Mouse (Mus musculus) thymus, adult 2 months (tissue): ENCODE results near the gene Pygo2. TPM values are rescaled to one million over a fixed set of nuclear protein-coding genes. Genes with fewer than 3 reads are reported as not detected.

ENCODE experiments used
- DNase-seq: peaks from one replicate; pipeline ENCODE4 v3.0.0; 2021
- H3K27ac ChIP-seq: fragments of 200-500 bp; 2 replicates; pipeline ENCODE4 v1.5.1; 2012; ENCODE audit warnings: low read length, control low read depth; ENCODE audit not compliant: control insufficient read depth, insufficient read depth
- H3K27me3 ChIP-seq: fragments of 200-500 bp; 2 replicates; pipeline ENCODE4 v1.6.1; 2012; ENCODE audit warnings: mild to moderate bottlenecking, low read length, moderate library complexity, mixed read lengths; ENCODE audit not compliant: control insufficient read depth, insufficient read depth
- H3K36me3 ChIP-seq: fragments of 200-500 bp; 2 replicates; pipeline ENCODE4 v1.6.1; 2012; ENCODE audit warnings: mild to moderate bottlenecking, low read length, moderate library complexity; ENCODE audit not compliant: control insufficient read depth, insufficient read depth
- H3K4me1 ChIP-seq: fragments of 200-500 bp; replicated peaks from 2 replicates; pipeline ENCODE4 v1.6.1; 2012; ENCODE audit warnings: low read length; ENCODE audit not compliant: control insufficient read depth, insufficient read depth
- H3K4me3 ChIP-seq: fragments of 200-500 bp; 2 replicates; pipeline ENCODE4 v1.5.1; 2012; ENCODE audit warnings: mild to moderate bottlenecking, low read length, control low read depth, moderate library complexity; ENCODE audit not compliant: control insufficient read depth, insufficient read depth
- CTCF ChIP-seq: fragments of 200-500 bp; IDR thresholded peaks from 2 replicates; pipeline ENCODE4 v1.5.1; 2012; ENCODE audit warnings: mild to moderate bottlenecking, control low read depth, low read length, moderate library complexity, borderline replicate concordance; ENCODE audit not compliant: control insufficient read depth, poor library complexity, insufficient read depth; ENCODE audit errors: extremely low read depth
- POLR2A ChIP-seq: fragments of 200-500 bp; IDR thresholded peaks from 2 replicates; pipeline ENCODE4 v1.6.1; 2012; ENCODE audit warnings: mild to moderate bottlenecking, low read length, control low read depth, moderate library complexity; ENCODE audit not compliant: control insufficient read depth, poor library complexity, insufficient read depth; ENCODE audit errors: extremely low read depth
- WGBS: fragments of 180-500 bp; shearing (Covaris S2); methylation state at CpG from one replicate; pipeline ENCODE4 v1.1.7; 2018; 5-methylcytosine and 5-hydroxymethylcytosine counted together
- polyA plus RNA-seq: library from polyadenylated mRNA; depleted of rRNA; stranded (reverse); fragments of >200 nt; gene quantifications from 2 replicates; pipeline ENCODE4 v1.2.3, GENCODE M21; 2012; rRNA removed

The Pygo2 gene
- polyA plus RNA-seq, 1 experiment, result 82.3 TPM

- no peak for TF ChIP-seq POLR2A
- TF ChIP-seq CTCF, result no peak
- Histone ChIP-seq H3K27me3 (no peaks in the 10 kb centered on the region), H3K36me3 (no peaks in the 10 kb centered on the region), H3K4me3 (no peak overlapping the region), H3K27ac (no peak overlapping the region), H3K4me1 (no peaks in the 10 kb centered on the region)
- DNase-seq, result no peak
- WGBS, result 32% methylated on average over 7 of the region's 7 CpGs
These were observed 42.3 kb downstream of the Pygo2 start for GRCm38 (mm10) chr3:89472280-89472679.

GRCm38 (mm10) chr3:89473838-89474237 lies 43.8 kb downstream of the Pygo2 start:
- 35% methylated on average over 6 of the region's 6 CpGs for WGBS
- Histone ChIP-seq H3K4me3 (no peak overlapping the region), H3K36me3 (no peaks in the 10 kb centered on the region), H3K27ac (no peak overlapping the region), H3K4me1 (no peaks in the 10 kb centered on the region), H3K27me3 (no peaks in the 10 kb centered on the region)
- no peak for DNase-seq
- TF ChIP-seq CTCF (no peak), POLR2A (no peak)

- Histone ChIP-seq H3K27ac (no peak overlapping the region), H3K36me3 (no peaks in the 10 kb centered on the region), H3K27me3 (no peaks in the 10 kb centered on the region), H3K4me3 (no peak overlapping the region), H3K4me1 (no peaks in the 10 kb centered on the region)
- WGBS, result 86% methylated on average over 6 of the region's 6 CpGs
- no peak for DNase-seq
- TF ChIP-seq CTCF (no peak), POLR2A (no peak)
These were observed 49.0 kb downstream of the Pygo2 start for GRCm38 (mm10) chr3:89479055-89479454.

- TF ChIP-seq CTCF (no peak), POLR2A (no peak)
- Histone ChIP-seq H3K4me3 (no peak overlapping the region), H3K36me3 (no peaks in the 10 kb centered on the region), H3K27me3 (no peaks in the 10 kb centered on the region), H3K4me1 (no peaks in the 10 kb centered on the region), H3K27ac (no peak overlapping the region)
- WGBS, result 54% methylated on average over 2 of the region's 2 CpGs
- peak; percentile 52 for DNase-seq
These were observed 51.5 kb downstream of the Pygo2 start for GRCm38 (mm10) chr3:89481488-89481887.

GRCm38 (mm10) chr3:89482249-89482648 lies 52.2 kb downstream of the Pygo2 start:
- TF ChIP-seq POLR2A, result no peak
- TF ChIP-seq CTCF, result no peak
- H3K27me3 ChIP-seq, result no peaks in the 10 kb centered on the region; the same call in 1 of the 2 replicates
- H3K4me1 ChIP-seq, result no peaks in the 10 kb centered on the region
- no peak overlapping the region for H3K4me3 ChIP-seq
- H3K27ac ChIP-seq, result no peak overlapping the region
- 83% methylated on average over 5 of the region's 5 CpGs for WGBS
- DNase-seq, result no peak
- no peaks in the 10 kb centered on the region for H3K36me3 ChIP-seq

Other genes with a start within 250 kb of the Pygo2 start
- gene Fam189b, start 247.1 kb upstream of the Pygo2 start, polyA plus RNA-seq, result 250 and 278 TPM in 2 replicates
- gene Gba, start 227.3 kb upstream of the Pygo2 start, polyA plus RNA-seq, result 98.8 and 117 TPM in 2 replicates
- gene Thbs3, start 215.0 kb upstream of the Pygo2 start, polyA plus RNA-seq, result 7.2 and 10.9 TPM in 2 replicates
- 209 and 224 TPM in 2 replicates for gene Mtx1, start 203.1 kb upstream of the Pygo2 start, polyA plus RNA-seq
- gene Muc1, start 201.2 kb upstream of the Pygo2 start, polyA plus RNA-seq, result 14.1 and 14.4 TPM in 2 replicates
- gene Krtcap2, start 184.2 kb upstream of the Pygo2 start, polyA plus RNA-seq, result 171 and 183 TPM in 2 replicates
- gene Trim46, start 183.9 kb upstream of the Pygo2 start, polyA plus RNA-seq, result 12.1 and 13.0 TPM in 2 replicates
- gene Dpm3, start 170.9 kb upstream of the Pygo2 start, polyA plus RNA-seq, result 477 and 588 TPM in 2 replicates
- 196 and 251 TPM in 2 replicates for gene Slc50a1, start 159.6 kb upstream of the Pygo2 start, polyA plus RNA-seq
- 6.3 and 9.7 TPM in 2 replicates for gene Efna1, start 149.1 kb upstream of the Pygo2 start, polyA plus RNA-seq
- gene Efna3, start 107.2 kb upstream of the Pygo2 start, polyA plus RNA-seq, result 3.7 and 4.2 TPM in 2 replicates
- gene Efna4, start 92.2 kb upstream of the Pygo2 start, polyA plus RNA-seq, result 12.5 TPM in 2 replicates
- 38.7 and 49.6 TPM in 2 replicates for gene Adam15, start 80.2 kb upstream of the Pygo2 start, polyA plus RNA-seq
- 0.36 and 0.50 TPM in 2 replicates for gene Dcst2, start 68.2 kb upstream of the Pygo2 start, polyA plus RNA-seq
- gene Dcst1, start 65.0 kb upstream of the Pygo2 start, polyA plus RNA-seq, result 0.24 and 0.32 TPM in 2 replicates
- gene Zbtb7b, start 35.4 kb upstream of the Pygo2 start, polyA plus RNA-seq, result 59.8 and 64.9 TPM in 2 replicates
- 0.66 TPM in 1 of 2 replicates, not detected in the other for gene Lenep, start 27.4 kb upstream of the Pygo2 start, polyA plus RNA-seq
- 57.0 and 58.3 TPM in 2 replicates for gene Flad1, start 18.3 kb upstream of the Pygo2 start, polyA plus RNA-seq
- gene Cks1b, start 11.8 kb upstream of the Pygo2 start, polyA plus RNA-seq, result 104 TPM in 2 replicates
- gene Shc1, start 11.8 kb upstream of the Pygo2 start, polyA plus RNA-seq, result 89.9 and 92.1 TPM in 2 replicates
- gene Pbxip1, start 6.5 kb downstream of the Pygo2 start, polyA plus RNA-seq, result 36.5 and 41.6 TPM in 2 replicates
- 20.0 and 22.6 TPM in 2 replicates for gene Pmvk, start 24.3 kb downstream of the Pygo2 start, polyA plus RNA-seq
- gene Kcnn3, start 90.0 kb downstream of the Pygo2 start, polyA plus RNA-seq, result 1.6 and 2.4 TPM in 2 replicates